Mouse (Mus musculus): ENCODE results near the gene Cecr2.

DNA sequence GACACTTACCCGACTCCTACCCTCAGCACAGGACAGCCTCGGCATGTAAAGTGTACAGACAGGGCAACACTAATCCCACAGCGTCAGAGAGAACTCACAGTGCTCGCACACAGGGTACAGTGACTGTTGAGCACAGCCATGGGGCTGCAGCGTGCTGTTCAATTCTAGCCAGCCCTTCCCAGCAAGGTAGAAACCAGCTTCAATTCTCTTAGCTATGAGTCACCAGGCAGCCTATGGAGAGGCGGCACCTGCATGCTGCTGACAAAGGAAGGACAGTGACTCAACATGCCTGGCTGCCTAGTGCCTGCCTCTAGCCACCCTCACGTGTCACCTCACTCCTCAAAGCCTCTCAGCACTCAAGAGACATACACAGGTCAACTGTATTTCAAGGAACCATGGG lies 131.8 kb downstream of the Cecr2 start:
- no peak for TF ChIP-seq CTCF (conservative IDR thresholded peaks at IDR 0.05; ENCODE audit: low read length)
- no peak for TF ChIP-seq POU5F1 (IDR thresholded peaks at IDR 0.05; ENCODE audit: borderline replicate concordance, low read length)

Measured in E14TG2a.4 (cell line).